Mouse (Mus musculus) ES-Bruce4 (cell line): ENCODE results near the gene Tmem147. TPM values are rescaled to one million over a fixed set of nuclear protein-coding genes. Genes with fewer than 3 reads are reported as not detected.

Experiments
- H3K27ac ChIP-seq: 2 replicates; pipeline ENCODE4 v1.5.1; 2012; ENCODE audit warnings: low read length, inconsistent platforms; ENCODE audit not compliant: insufficient read depth
- H3K27me3 ChIP-seq: 2 replicates; pipeline ENCODE4 v1.6.1; 2012; ENCODE audit warnings: mild to moderate bottlenecking, low read length, inconsistent platforms; ENCODE audit not compliant: control insufficient read depth, poor library complexity, insufficient read depth, severe bottlenecking
- H3K36me3 ChIP-seq: 2 replicates; pipeline ENCODE4 v1.6.1; 2012; ENCODE audit warnings: inconsistent platforms, mild to moderate bottlenecking, low read length, moderate library complexity; ENCODE audit not compliant: control insufficient read depth, poor library complexity, insufficient read depth, severe bottlenecking
- H3K4me1 ChIP-seq: one replicate; pipeline ENCODE4 v1.8.1; 2011; ENCODE audit warnings: low read length; ENCODE audit not compliant: control insufficient read depth, insufficient read depth
- H3K4me3 ChIP-seq: 2 replicates; pipeline ENCODE4 v1.5.1; 2011; ENCODE audit warnings: low read depth, mild to moderate bottlenecking, low read length
- H3K9ac ChIP-seq: 2 replicates; pipeline ENCODE4 v1.6.1; 2012; ENCODE audit warnings: low read depth, mild to moderate bottlenecking, inconsistent platforms; ENCODE audit not compliant: poor library complexity, severe bottlenecking
- H3K9me3 ChIP-seq: replicated peaks from 2 replicates; pipeline ENCODE4 v1.6.1; 2012; ENCODE audit warnings: mild to moderate bottlenecking, low read length, inconsistent platforms; ENCODE audit not compliant: control insufficient read depth, poor library complexity, insufficient read depth, severe bottlenecking
- CTCF ChIP-seq: IDR thresholded peaks from one replicate; pipeline ENCODE4 v1.8.1; 2011; ENCODE audit warnings: low read depth, low read length
- EP300 ChIP-seq: IDR thresholded peaks from 2 replicates; pipeline ENCODE4 v1.6.1; 2011; ENCODE audit warnings: low read depth, low read length; ENCODE audit not compliant: insufficient read depth
- POLR2A ChIP-seq: IDR thresholded peaks from one replicate; pipeline ENCODE4 v1.8.1; 2011; ENCODE audit warnings: low read length; ENCODE audit not compliant: insufficient read depth
- polyA plus RNA-seq: library from polyadenylated mRNA; stranded (reverse); fragments of >200 nt; gene quantifications from 2 replicates; pipeline ENCODE4 v1.2.4, GENCODE M21; 2011; ENCODE audit warnings: low read depth; ENCODE audit not compliant: missing spikeins, insufficient read depth, insufficient read length

Gene Tmem147
- 66.7 and 75.8 TPM in 2 replicates for polyA plus RNA-seq

DNA sequence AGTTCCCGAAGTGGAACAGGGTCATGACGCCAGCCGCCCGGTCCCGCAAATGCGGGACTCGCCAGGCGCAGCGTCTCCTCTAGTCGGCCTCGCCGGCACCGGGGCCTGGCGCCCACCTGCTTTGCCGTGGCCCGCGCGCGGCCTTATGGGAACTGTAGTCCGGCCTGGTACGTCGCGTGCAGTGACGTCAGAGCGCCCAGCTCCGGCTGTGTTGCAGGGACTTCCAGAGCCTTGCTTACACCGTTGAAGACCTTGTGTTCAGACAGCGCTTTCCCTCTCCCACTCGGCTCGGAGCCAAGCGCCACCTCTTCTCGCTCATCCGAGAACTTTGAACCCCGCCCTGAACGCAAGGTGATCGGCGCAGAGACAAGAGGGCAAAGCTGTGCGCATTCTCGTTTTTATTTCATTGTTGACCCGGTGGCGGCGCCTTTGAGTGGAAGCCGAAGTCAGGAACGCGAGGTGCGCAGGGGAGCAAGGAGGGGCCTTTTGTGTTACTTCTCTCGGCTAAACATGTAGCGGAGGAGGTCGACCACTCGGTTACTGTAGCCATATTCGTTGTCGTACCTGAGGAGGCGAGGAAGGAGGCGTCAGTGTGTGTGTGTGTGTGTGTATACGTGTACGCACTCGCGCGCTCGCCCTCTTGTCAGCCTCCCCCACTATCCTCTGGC lies at the start of gene Tmem147:
Gene Tmem147 (minus strand): TSS at position 145 of the 668 bp plus-strand sequence.
- Histone ChIP-seq H3K27me3 (no peaks in the 10 kb centered on the region), H3K9ac (peak within 1 kb of the TSS; percentile 71), H3K4me3 (peak within 1 kb of the TSS; percentile 83), H3K4me1 (no peaks in the 10 kb centered on the region), H3K36me3 (no peaks in the 10 kb centered on the region), H3K27ac (peak within 1 kb of the TSS; percentile 52), H3K9me3 (no peaks in the 10 kb centered on the region)
- TF ChIP-seq EP300 (0 out of 2 replicates have a peak, but pooled peaks have one; percentile 4), POLR2A (peak; percentile 49), CTCF (peak; percentile 8)

DNA sequence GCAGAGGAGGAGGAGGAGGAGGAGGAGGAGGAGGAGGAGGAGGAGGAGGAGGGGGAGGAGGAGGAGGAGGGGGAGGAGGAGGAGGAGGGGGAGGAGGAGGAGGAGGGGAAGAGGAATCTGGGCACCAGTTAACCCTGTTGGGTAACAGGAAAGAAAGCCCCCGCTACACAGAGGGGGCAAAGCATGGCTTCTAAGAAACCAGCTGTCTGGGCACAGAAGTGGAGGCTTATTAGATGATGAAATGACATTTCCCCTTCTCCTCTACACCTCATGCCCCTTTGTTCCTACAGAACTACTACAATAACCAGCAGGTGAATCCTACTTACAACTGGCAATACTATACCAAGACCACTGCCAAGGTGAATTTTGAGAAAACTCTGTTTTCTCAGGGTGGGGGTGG lies 48.6 kb upstream of the Tmem147 start:
- Histone ChIP-seq H3K4me3 (no peak overlapping the region), H3K27ac (no peak overlapping the region), H3K36me3 (no peaks in the 10 kb centered on the region), H3K9me3 (no peaks in the 10 kb centered on the region), H3K4me1 (no peaks in the 10 kb centered on the region), H3K27me3 (no peaks in the 10 kb centered on the region), H3K9ac (no peak overlapping the region)
- no peak for TF ChIP-seq EP300
- no peak for TF ChIP-seq CTCF
- TF ChIP-seq POLR2A, result no peak

- H3K36me3 ChIP-seq, result no peaks in the 10 kb centered on the region
- H3K27me3 ChIP-seq, result no peaks in the 10 kb centered on the region
- no peak overlapping the region for H3K27ac ChIP-seq
- H3K9me3 ChIP-seq, result no peaks in the 10 kb centered on the region
- no peak overlapping the region for H3K4me3 ChIP-seq
- no peaks in the 10 kb centered on the region for H3K4me1 ChIP-seq
- TF ChIP-seq POLR2A, result no peak
- peak; percentile 43 for TF ChIP-seq CTCF
- no peak overlapping the region for H3K9ac ChIP-seq
These were observed 47.8 kb upstream of the Tmem147 start for GRCm38 (mm10) chr7:30777081-30777579.

- H3K27me3 ChIP-seq, result no peaks in the 10 kb centered on the region
- no peak overlapping the region for H3K4me3 ChIP-seq
- no peak overlapping the region for H3K9ac ChIP-seq
- H3K36me3 ChIP-seq, result no peaks in the 10 kb centered on the region
- H3K9me3 ChIP-seq, result no peaks in the 10 kb centered on the region
- H3K27ac ChIP-seq, result no peak overlapping the region
- no peak for TF ChIP-seq CTCF
- no peak for TF ChIP-seq POLR2A
- TF ChIP-seq EP300, result no peak
- no peaks in the 10 kb centered on the region for H3K4me1 ChIP-seq
These were observed 46.8 kb upstream of the Tmem147 start for GRCm38 (mm10) chr7:30776104-30776503.

- no peaks in the 10 kb centered on the region for H3K27me3 ChIP-seq
- TF ChIP-seq CTCF (no peak), POLR2A (no peak), EP300 (no peak)
- H3K36me3 ChIP-seq, result no peaks in the 10 kb centered on the region
- no peak overlapping the region for H3K27ac ChIP-seq
- H3K9ac ChIP-seq, result no peak overlapping the region
- peaks cover 4% of the 10 kb centered on the region for H3K4me1 ChIP-seq
- no peak overlapping the region for H3K4me3 ChIP-seq
- no peaks in the 10 kb centered on the region for H3K9me3 ChIP-seq
These were observed 39.9 kb upstream of the Tmem147 start for GRCm38 (mm10) chr7:30769236-30769635.

DNA sequence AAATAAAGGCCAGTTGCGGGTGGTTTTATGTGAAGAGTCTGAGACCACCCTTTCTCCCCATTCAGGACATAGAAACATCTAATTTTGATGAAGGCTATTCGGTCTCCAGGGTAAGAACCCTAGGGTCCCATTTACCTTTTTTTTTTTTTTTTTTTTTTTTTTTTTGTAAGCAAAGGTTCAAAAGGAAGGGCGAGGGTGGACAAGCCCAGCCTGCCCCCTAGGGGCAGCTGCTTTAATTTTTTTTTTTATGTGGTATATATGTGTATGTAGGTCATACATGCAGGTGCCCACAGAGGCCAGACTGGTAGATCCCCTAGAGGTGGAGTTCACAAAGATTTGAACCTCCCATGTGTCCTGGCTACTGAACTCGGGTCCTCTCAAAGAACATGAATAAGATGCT lies 37.1 kb upstream of the Tmem147 start:
- Histone ChIP-seq H3K4me3 (no peak overlapping the region), H3K36me3 (no peaks in the 10 kb centered on the region), H3K9ac (no peak overlapping the region), H3K27me3 (no peaks in the 10 kb centered on the region), H3K4me1 (peaks cover 4% of the 10 kb centered on the region), H3K27ac (no peak overlapping the region), H3K9me3 (no peaks in the 10 kb centered on the region)
- TF ChIP-seq EP300 (no peak), CTCF (no peak), POLR2A (no peak)
